Mouse (Mus musculus): ENCODE results near the gene Nsmf.

The Nsmf gene

DNA sequence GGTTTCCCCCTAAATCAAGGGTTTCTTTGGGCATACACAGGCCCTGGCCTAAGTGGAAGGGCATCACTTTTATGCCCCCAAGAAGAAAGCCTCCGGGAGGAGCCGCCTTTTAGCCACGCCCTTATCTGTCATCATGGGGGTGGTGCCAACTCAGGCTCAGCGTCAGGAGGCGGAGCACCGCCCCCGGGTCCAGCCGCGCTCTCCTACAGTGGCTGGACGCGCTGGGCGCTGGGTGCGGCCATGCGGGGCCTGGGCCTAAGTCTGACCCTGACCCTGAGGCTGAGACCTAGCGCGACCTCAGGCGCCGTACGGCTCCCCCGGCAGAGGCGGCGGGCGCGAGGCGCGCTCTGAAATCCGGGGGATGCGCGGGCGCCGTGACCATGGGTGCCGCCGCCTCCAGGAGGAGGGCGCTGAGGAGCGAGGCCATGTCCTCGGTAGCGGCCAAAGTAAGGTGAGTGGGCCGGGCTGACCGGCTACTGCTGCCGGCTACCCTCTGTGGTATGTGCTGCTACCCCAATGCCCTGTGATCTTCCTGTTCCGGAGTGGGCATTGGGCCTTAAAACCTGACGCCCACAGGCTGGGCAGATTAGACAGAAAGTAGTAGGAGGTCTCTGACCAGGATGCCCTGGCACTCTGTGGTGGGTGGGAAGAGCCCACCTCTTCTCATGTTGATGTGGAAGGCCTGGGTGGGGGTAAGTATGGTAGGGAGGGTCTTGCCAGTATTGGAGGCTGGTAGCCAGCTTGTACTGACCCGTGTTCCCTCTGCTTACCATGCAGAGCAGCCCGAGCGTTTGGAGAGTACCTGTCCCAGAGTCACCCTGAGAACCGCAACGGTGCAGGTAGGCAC lies at the start of gene Nsmf:
Nsmf (plus strand) TSS at position 135 of the 847 bp plus-strand sequence.
- peak; percentile 79 for DNase-seq

GRCm38 (mm10) chr2:25006767-25007166 lies 47.4 kb upstream of the Nsmf start:
- no peak for DNase-seq

DNA sequence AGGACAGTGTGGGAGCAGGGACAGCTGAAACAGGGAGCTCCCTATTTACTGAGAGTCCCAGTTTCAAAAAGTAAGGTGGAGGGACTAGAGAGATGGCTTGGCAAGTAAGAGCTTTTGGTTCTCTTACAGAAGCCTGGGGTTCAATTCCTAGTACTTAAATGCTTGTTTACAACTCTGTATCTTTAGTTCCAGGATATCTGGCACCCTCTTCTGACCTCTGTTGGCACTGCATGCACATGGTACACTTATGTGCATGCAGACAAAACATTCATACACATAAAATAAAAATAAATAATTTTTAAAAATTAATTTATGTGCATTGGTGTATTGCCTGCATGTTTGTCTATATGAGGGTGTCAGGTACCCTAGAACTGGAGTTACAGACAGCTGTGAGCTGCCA lies 45.9 kb upstream of the Nsmf start:
- peak; percentile 38 for DNase-seq

- no peak for DNase-seq
Measured at GRCm38 (mm10) chr2:25022678-25023077, 31.5 kb upstream of the Nsmf start.

DNA sequence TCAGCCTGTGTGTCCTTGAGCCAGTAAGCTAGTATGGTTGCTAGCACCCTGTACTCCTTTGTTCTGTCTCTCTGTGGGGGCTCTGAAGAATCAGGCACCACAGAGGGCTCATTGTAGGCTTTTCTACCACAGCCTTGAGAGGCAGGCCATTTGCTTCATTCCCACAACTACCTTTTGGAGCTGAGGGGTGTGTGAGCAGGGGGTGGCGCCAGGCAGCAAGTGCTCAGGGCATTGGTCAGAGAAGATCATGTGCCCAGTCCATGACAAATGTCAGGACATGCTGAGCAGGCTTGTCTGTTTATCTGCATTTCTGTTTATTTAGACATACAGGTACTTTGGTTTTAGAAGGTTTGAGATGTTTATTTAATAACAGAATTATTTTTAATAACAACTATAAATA lies 29.0 kb upstream of the Nsmf start:
- no peak for DNase-seq

DNA sequence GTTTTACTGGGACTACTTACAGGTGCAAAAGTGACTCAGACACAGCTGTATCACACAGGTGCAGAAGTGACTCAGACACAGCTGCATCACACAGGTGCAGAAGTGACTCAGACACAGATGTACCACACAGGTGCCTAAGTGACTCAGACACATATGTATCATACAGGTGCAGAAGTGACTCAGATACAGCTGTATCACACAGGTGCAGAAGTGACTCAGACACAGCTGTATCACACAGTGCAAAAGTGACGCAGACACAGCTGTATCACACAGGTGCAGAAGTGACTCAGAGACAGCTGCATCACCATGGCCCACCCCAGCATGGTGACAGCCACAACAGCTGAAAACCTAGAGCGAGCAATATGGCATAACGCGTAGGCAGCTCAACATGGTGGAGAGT lies 19.2 kb upstream of the Nsmf start:
- no peak for DNase-seq

- no peak for DNase-seq
Measured at GRCm38 (mm10) chr2:25040089-25040488, 14.1 kb upstream of the Nsmf start.

- DNase-seq = no peak
Measured at GRCm38 (mm10) chr2:25050921-25051320, 3.2 kb upstream of the Nsmf start.

GRCm38 (mm10) chr2:25051450-25051849 lies 2.7 kb upstream of the Nsmf start:
- no peak for DNase-seq

DNA sequence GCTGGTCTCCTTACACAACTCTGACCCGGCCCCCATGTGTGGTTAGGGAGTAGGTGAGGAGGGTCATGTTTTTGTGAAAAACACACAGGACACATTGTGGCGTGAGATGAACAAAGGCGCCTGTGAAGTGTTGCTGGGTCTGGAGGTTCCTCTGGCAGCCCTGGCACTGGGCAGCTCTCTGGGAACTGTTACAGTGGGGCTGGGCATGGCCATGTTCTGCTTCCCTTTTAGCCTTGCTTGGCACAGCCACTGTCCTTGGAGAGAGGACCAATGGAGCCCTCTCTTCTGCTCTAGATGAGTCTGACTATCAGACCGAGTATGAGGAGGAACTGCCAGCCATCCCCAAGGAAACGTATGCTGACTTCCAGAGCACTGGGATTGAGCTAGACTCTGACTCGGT lies 1.1 kb upstream of the Nsmf start:
- DNase-seq = no peak

DNA sequence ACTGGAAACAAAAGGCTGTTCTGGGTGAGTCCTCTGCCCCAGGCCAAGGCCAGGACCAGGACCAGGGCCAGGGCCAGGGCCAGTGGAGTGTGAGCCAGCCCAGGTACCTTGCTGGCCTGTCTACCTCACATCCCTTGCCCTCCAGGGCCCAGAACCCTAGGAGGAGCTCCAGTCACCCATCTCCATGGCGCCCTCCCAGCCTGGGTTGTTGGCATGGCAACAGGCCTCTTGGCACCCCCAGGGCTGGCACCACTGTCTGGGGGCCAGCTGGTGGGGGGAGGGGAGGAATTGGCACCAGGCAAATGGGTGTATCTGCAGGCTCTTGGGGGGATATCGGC lies 882 bp downstream of the Nsmf start:
- peak; percentile 20 for DNase-seq

DNA sequence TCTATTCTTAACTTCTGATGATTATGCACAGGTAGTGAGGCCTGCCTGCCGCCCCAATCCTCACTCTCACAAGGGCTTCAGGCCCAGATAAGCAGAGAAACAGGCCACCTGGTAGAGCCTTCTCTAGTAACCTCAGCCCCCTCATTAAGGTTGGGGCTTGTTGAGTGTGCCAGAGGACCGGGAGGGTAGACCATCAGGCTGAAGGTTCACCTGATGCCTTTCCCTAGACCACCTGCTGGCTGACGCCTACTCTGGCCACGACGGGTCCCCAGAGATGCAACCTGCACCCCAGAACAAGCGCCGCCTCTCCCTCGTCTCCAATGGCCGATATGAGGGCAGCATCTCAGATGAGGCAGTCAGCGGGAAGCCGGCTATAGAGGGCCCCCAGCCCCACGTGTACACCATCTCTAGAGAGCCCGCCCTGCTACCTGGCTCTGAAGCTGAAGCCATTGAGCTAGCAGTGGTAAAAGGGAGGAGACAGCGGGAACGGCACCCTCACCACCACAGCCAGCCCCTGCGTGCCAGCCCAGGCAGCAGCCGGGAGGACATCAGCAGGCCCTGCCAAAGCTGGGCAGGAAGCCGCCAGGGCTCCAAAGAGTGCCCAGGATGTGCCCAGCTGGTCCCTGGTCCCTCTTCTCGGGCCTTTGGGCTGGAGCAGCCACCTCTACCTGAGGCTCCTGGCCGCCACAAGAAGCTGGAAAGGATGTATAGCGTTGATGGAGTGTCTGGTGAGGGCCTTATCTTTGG lies 1.4 kb downstream of the Nsmf start:
- no peak for DNase-seq

GRCm38 (mm10) chr2:25058926-25059325 lies 4.8 kb downstream of the Nsmf start:
- DNase-seq = no peak

DNA sequence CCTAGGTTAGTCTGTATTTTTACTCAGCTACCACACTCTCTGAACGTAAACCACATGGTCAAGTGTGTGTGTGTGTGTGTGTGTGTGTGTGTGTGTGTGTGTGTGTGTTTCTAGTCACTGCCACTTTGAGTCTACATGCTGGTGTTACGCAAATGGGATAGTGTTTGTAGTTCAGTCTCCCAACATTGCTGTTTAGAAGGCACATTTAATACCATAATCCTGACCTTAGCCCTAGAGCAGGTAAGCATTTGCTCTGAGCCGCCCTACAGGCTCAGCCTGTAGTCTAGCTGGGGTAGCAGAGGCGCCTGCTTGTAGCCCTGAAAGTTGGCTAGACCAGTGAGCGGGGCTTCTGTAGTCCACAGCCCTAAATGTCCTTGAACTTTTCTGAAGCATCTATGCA lies 9.4 kb downstream of the Nsmf start:
- DNase-seq = no peak

DNA sequence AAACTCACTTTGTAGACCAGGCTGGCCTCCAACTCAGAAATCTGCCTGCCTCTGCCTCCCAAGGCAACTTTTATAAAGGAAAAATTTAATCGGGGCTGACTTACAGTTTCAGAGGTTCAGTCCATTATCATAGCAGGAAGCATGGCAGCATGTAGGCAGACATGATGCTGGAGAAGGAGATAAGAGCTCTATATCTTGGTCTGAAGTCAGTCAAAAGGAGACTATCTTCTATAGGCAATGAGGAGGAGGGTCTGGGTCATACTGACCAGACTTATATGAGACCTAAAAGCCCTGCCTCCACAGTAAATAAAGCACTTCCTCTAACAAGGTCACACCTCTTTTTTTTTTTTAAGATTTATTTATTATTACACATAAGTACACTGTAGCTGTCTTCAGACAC lies 10.1 kb downstream of the Nsmf start:
- no peak for DNase-seq

- no peak for DNase-seq
Measured at GRCm38 (mm10) chr2:25065537-25065936, 11.4 kb downstream of the Nsmf start.

DNA sequence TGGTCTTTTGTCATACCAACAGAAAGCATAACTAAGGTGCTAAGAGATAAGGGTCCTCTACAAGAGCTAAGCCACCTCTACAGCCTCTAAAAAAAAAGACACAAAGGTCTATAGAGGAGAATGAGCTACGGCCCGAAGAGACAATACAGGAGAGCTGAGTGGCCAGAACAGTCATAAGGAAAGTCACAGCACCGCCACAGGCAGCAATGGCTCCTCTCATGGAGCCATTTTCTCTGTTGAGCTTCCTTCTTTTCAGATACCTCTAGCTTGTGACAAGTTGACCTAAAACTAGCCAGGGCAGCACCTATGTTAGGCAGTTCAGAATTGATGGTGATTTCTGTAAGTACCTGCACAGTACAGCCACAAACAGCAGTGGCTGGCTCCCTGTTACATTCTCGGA lies 12.4 kb downstream of the Nsmf start:
- no peak for DNase-seq

GRCm38 (mm10) chr2:25069537-25069936 lies 15.4 kb downstream of the Nsmf start:
- DNase-seq = no peak

DNA sequence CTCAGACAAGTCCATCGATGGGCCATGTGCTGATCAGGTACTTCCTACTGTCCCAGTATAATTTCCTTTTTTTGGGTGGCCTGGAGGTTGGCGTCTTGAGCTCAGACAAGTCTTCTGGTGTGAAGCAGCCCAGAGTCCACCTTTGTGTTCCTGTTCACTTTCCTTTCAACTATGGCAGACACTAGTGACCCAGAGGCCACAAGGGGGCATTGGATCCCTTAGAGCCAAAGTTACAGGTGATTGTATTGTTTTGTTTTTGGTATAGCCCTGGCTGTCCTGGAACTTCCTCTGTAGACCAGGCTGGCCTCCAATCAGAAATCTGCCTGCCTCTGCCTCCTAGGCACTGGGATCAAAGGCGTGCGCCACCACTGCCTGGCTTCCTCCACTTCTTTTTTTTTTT lies 18.2 kb downstream of the Nsmf start:
- DNase-seq = no peak

DNA sequence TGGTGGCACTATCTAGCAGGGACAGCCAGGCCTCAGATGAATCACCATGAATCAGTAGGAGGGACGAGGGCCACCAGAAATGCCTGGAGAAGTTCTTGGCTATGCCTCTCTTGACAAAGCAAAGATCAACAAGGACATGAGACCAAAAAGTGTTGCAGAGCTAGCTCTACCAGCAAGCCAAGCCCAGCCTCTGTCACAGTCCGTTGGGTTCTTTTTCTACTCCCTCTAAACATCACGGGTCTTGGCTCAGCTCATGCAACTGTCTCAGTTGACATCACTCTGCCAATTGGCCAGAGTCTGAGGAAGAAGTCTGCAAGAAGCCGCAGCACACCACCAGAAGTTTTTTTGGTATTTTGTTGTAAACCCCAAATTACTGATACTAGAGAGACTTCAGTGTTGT lies 21.4 kb downstream of the Nsmf start:
- DNase-seq = no peak

DNA sequence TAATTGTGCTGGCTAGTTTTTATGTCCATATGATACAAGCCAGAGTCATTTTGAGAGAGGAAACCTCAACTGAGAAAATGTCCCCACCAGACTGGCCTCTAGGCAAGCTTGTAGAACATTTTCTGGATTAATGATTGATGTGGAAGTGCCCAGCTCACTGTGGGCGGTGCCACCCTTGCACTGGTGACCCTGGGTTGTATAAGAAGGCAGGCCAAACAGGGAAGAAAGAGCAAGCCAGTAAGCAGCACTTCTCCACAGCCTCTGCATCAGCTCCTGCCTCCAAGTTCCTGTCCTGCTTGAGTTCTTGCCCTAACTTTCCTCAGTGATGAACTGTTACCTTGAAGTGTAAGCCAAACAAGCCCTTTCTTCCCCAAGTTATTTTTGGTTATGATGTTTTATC lies 24.8 kb downstream of the Nsmf start:
- no peak for DNase-seq

GRCm38 (mm10) chr2:25080076-25080475 lies 25.9 kb downstream of the Nsmf start, which contains the start of gene Entpd8:
TSS of gene Entpd8 (plus strand) at chr2:25080304.
- no peak for DNase-seq

GRCm38 (mm10) chr2:25083697-25084096 lies 29.5 kb downstream of the Nsmf start:
- DNase-seq = no peak

DNA sequence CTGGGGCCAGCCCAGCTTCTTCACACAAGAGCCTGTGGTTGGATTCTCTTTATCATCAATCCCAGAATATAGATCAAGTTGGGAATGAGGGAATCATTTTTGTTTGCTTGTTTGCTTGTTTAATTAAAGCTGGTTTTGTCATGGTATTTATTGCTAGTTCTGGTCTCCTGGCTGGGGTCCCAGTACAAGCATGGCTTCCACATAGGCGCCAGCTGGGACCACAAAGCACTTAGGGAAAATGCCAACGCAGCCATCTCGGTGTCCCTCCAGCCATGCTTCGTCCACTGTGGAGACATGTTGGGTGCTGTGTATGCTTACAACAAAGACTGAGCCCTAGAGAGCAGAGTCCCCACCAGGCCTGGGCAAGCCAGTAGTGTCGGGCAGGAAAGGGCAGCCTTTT lies 31.4 kb downstream of the Nsmf start:
- no peak for DNase-seq

DNA sequence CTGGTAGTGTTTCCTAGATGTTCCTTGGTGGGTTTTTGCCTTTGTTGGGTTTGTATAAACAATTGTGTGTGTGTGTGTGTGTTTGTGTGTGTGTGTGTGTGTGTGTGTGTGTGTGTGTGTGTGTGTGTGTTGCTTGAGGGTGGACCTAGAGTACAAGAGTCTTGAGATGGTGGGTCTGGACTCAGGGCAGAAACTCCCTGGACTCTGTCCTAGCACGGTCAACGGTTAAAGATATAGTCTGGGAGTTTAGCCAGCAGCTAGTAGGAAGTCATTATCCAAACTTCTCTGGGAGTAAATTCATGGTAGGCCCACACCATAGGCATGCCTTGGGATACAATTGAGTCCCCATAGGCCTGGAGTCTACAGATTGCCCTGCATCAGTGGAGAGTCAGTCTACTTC lies 33.7 kb downstream of the Nsmf start:
- DNase-seq = no peak

All from thymus, postnatal 14 days (tissue).